Mouse (Mus musculus): Measurements from ENCODE around the gene Adcyap1r1. TPM values are rescaled to one million over a fixed set of nuclear protein-coding genes. Genes with fewer than 3 reads are reported as not detected.

Gene Adcyap1r1
- total RNA-seq, 1 experiment = 2.0 TPM

- no peak overlapping the region for H3K4me3 ChIP-seq (ENCODE audit: insufficient read depth in 1 of 2, low read depth in 1 of 2, low read length in 2 of 2, poor library complexity in 1 of 2, severe bottlenecking in 1 of 2)
- H3K9me3 ChIP-seq (ENCODE audit: control insufficient read depth, insufficient read depth, low read depth, low read length) = no peaks in the 10 kb centered on the region
- H3K27ac ChIP-seq (ENCODE audit: insufficient read depth, low read depth, low read length, poor library complexity, severe bottlenecking) = no peak overlapping the region
- H3K4me1 ChIP-seq (ENCODE audit: control insufficient read depth in 2 of 2, insufficient read depth in 2 of 2, low read length in 2 of 2, poor library complexity in 1 of 2) = no peaks in the 10 kb centered on the region
- no peak for DNase-seq (ENCODE audit: low read depth, low spot score)
- in situ Hi-C loops (cut with MboI; ENCODE audit: low sequenced_read_pairs in 2 of 2, unreplicated experiment in 2 of 2) = no loop called here
- H3K9ac ChIP-seq (ENCODE audit: insufficient read depth, low read depth, low read length, poor library complexity, severe bottlenecking) = no peak overlapping the region
- no peaks in the 10 kb centered on the region for H3K36me3 ChIP-seq (ENCODE audit: control insufficient read depth, insufficient read depth, low read length, poor library complexity, severe bottlenecking)
- TF ChIP-seq ZC3H11A (IDR thresholded peaks at IDR 0.05; ENCODE audit: borderline replicate concordance, low read depth, low read length) (no peak), HCFC1 (IDR thresholded peaks at IDR 0.05; ENCODE audit: borderline replicate concordance, insufficient read depth, low read length) (no peak), ZNF384 (IDR thresholded peaks at IDR 0.05; ENCODE audit: low read depth, low read length) (no peak), MAFK (IDR thresholded peaks at IDR 0.05; ENCODE audit: insufficient read depth, low read depth, low read length) (no peak), CHD2 (IDR thresholded peaks at IDR 0.05; ENCODE audit: low read depth, low read length) (no peak)
Measured at GRCm38 (mm10) chr6:55407345-55407744, 44.4 kb upstream of the Adcyap1r1 start.

DNA sequence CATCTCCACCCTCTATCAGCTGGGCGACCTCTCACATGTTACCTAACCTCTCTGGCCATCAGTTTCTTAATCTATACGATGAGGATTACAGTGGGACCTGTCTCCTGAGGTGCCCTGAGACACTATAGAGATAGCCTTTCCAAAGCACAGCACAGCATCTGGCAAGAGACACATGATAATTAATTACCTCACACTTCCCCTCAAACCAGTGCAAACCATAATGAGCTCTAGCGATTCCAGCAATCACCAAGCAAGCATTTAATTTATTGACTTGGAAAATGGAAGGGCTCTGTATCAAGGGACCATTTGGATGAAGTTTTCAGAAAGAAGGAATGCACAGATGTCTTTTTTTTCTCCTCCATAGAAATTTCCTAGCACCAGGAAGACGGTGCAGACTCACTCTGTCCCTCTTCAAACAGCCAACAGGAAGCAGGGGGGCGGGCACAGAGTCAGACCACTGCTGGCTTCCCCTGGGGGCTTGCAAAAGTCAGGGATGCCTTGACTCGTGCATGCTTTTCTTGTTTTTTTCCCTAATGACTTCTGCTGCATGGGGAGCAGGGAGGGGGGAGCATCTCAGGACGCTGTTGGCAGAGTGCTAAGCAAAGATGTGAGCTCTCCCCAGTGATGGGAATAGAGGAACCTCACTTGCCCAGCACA, 41.5 kb upstream of the Adcyap1r1 start:
- H3K9me3 ChIP-seq (ENCODE audit: control insufficient read depth, insufficient read depth, low read depth, low read length) = no peaks in the 10 kb centered on the region
- DNase-seq (ENCODE audit: low read depth, low spot score) = no peak
- H3K4me1 ChIP-seq (ENCODE audit: control insufficient read depth in 2 of 2, insufficient read depth in 2 of 2, low read length in 2 of 2, poor library complexity in 1 of 2) = no peaks in the 10 kb centered on the region
- no peak for TF ChIP-seq CHD2 (IDR thresholded peaks at IDR 0.05; ENCODE audit: low read depth, low read length)
- no peak for TF ChIP-seq HCFC1 (IDR thresholded peaks at IDR 0.05; ENCODE audit: borderline replicate concordance, insufficient read depth, low read length)
- in situ Hi-C loops (cut with MboI; ENCODE audit: low sequenced_read_pairs in 2 of 2, unreplicated experiment in 2 of 2) = no loop called here
- no peaks in the 10 kb centered on the region for H3K36me3 ChIP-seq (ENCODE audit: control insufficient read depth, insufficient read depth, low read length, poor library complexity, severe bottlenecking)
- no peak overlapping the region for H3K4me3 ChIP-seq (ENCODE audit: insufficient read depth in 1 of 2, low read depth in 1 of 2, low read length in 2 of 2, poor library complexity in 1 of 2, severe bottlenecking in 1 of 2)
- H3K9ac ChIP-seq (ENCODE audit: insufficient read depth, low read depth, low read length, poor library complexity, severe bottlenecking) = no peak overlapping the region
- H3K27ac ChIP-seq (ENCODE audit: insufficient read depth, low read depth, low read length, poor library complexity, severe bottlenecking) = no peak overlapping the region

- TF ChIP-seq HCFC1 (IDR thresholded peaks at IDR 0.05; ENCODE audit: borderline replicate concordance, insufficient read depth, low read length) (no peak), CHD2 (IDR thresholded peaks at IDR 0.05; ENCODE audit: low read depth, low read length) (no peak), MAFK (IDR thresholded peaks at IDR 0.05; ENCODE audit: insufficient read depth, low read depth, low read length) (no peak), ZC3H11A (IDR thresholded peaks at IDR 0.05; ENCODE audit: borderline replicate concordance, low read depth, low read length) (no peak), ZNF384 (IDR thresholded peaks at IDR 0.05; ENCODE audit: low read depth, low read length) (no peak)
- no peak overlapping the region for H3K27ac ChIP-seq (ENCODE audit: insufficient read depth, low read depth, low read length, poor library complexity, severe bottlenecking)
- DNase-seq (ENCODE audit: low read depth, low spot score) = no peak
- no peaks in the 10 kb centered on the region for H3K9me3 ChIP-seq (ENCODE audit: control insufficient read depth, insufficient read depth, low read depth, low read length)
- no peak overlapping the region for H3K4me3 ChIP-seq (ENCODE audit: insufficient read depth in 1 of 2, low read depth in 1 of 2, low read length in 2 of 2, poor library complexity in 1 of 2, severe bottlenecking in 1 of 2)
- in situ Hi-C loops (cut with MboI; ENCODE audit: low sequenced_read_pairs in 2 of 2, unreplicated experiment in 2 of 2) = no loop called here
- no peaks in the 10 kb centered on the region for H3K4me1 ChIP-seq (ENCODE audit: control insufficient read depth in 2 of 2, insufficient read depth in 2 of 2, low read length in 2 of 2, poor library complexity in 1 of 2)
- H3K36me3 ChIP-seq (ENCODE audit: control insufficient read depth, insufficient read depth, low read length, poor library complexity, severe bottlenecking) = no peaks in the 10 kb centered on the region
- H3K9ac ChIP-seq (ENCODE audit: insufficient read depth, low read depth, low read length, poor library complexity, severe bottlenecking) = no peak overlapping the region
Measured at GRCm38 (mm10) chr6:55410977-55411376, 40.8 kb upstream of the Adcyap1r1 start.

DNA sequence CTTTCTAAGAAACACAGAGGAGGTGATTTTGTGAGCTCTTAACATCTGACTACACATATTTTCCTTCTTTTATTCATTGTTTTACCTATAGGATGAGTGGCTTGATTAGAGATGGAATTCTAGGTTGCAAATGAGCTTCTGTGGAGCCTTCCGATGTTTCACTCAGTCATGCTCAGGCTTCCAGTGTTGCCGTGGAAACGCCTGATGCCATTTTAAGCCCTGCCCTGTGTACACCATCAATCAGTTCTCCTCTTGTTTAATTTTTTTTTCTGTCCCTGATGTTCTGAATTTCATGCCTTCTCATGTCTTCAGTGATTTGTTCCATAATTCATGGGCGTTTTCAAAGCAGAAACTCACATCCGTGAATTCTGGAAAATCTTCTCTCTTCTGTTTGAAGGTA, 35.6 kb upstream of the Adcyap1r1 start:
- in situ Hi-C loops (cut with MboI; ENCODE audit: low sequenced_read_pairs in 2 of 2, unreplicated experiment in 2 of 2) = no loop called here
- no peak overlapping the region for H3K27ac ChIP-seq (ENCODE audit: insufficient read depth, low read depth, low read length, poor library complexity, severe bottlenecking)
- no peaks in the 10 kb centered on the region for H3K4me1 ChIP-seq (ENCODE audit: control insufficient read depth in 2 of 2, insufficient read depth in 2 of 2, low read length in 2 of 2, poor library complexity in 1 of 2)
- DNase-seq (ENCODE audit: low read depth, low spot score) = no peak
- H3K36me3 ChIP-seq (ENCODE audit: control insufficient read depth, insufficient read depth, low read length, poor library complexity, severe bottlenecking) = no peaks in the 10 kb centered on the region
- no peak overlapping the region for H3K9ac ChIP-seq (ENCODE audit: insufficient read depth, low read depth, low read length, poor library complexity, severe bottlenecking)
- no peak overlapping the region for H3K4me3 ChIP-seq (ENCODE audit: insufficient read depth in 1 of 2, low read depth in 1 of 2, low read length in 2 of 2, poor library complexity in 1 of 2, severe bottlenecking in 1 of 2)
- TF ChIP-seq ZC3H11A (IDR thresholded peaks at IDR 0.05; ENCODE audit: borderline replicate concordance, low read depth, low read length) (no peak), HCFC1 (IDR thresholded peaks at IDR 0.05; ENCODE audit: borderline replicate concordance, insufficient read depth, low read length) (no peak), CHD2 (IDR thresholded peaks at IDR 0.05; ENCODE audit: low read depth, low read length) (no peak), MAFK (IDR thresholded peaks at IDR 0.05; ENCODE audit: insufficient read depth, low read depth, low read length) (no peak), ZNF384 (IDR thresholded peaks at IDR 0.05; ENCODE audit: low read depth, low read length) (no peak)
- H3K9me3 ChIP-seq (ENCODE audit: control insufficient read depth, insufficient read depth, low read depth, low read length) = no peaks in the 10 kb centered on the region

Measured in ES-E14 (cell line).